Mouse (Mus musculus) intestine, embryonic 16.5 days (tissue): ENCODE data around the gene Tk1. TPM values are rescaled to one million over a fixed set of nuclear protein-coding genes. Genes with fewer than 3 reads are reported as not detected.

Source experiments
- ATAC-seq: fragments of 200-750 bp; cut with Nextera tagmentation; 2 replicates; pipeline ENCODE4 v1.8.0; 2017; ENCODE audit warnings: moderate TSS enrichment, moderate library complexity
- H3K27ac ChIP-seq: fragments of 300-500 bp; sonication (generic); 2 replicates; pipeline ENCODE4 v1.5.1; 2014; ENCODE audit warnings: mild to moderate bottlenecking, low read length
- H3K27me3 ChIP-seq: fragments of 300-500 bp; sonication (generic); replicated peaks from 2 replicates; pipeline ENCODE4 v1.6.1; 2014; ENCODE audit warnings: low read length, control low read depth, mixed read lengths; ENCODE audit not compliant: control insufficient read depth, insufficient read depth
- H3K36me3 ChIP-seq: fragments of 300-500 bp; sonication (generic); 2 replicates; pipeline ENCODE4 v1.6.1; 2014; ENCODE audit warnings: low read length, control low read depth; ENCODE audit not compliant: control insufficient read depth, insufficient read depth
- H3K4me1 ChIP-seq: fragments of 300-500 bp; sonication (generic); 2 replicates; pipeline ENCODE4 v1.6.1; 2014; ENCODE audit warnings: low read length, control low read depth, mixed read lengths; ENCODE audit not compliant: control insufficient read depth, insufficient read depth
- H3K4me2 ChIP-seq: fragments of 300-500 bp; sonication (generic); 2 replicates; pipeline ENCODE4 v1.6.1; 2014; ENCODE audit warnings: low read depth, low read length, control low read depth
- H3K4me3 ChIP-seq: fragments of 300-500 bp; sonication (generic); 2 replicates; pipeline ENCODE4 v1.5.1; 2014; ENCODE audit warnings: mild to moderate bottlenecking, low read length
- H3K9ac ChIP-seq: fragments of 300-500 bp; sonication (generic); 2 replicates; pipeline ENCODE4 v1.6.1; 2014; ENCODE audit warnings: low read depth, low read length
- H3K9me3 ChIP-seq: fragments of 300-500 bp; sonication (generic); 2 replicates; pipeline ENCODE4 v1.6.1; 2016; ENCODE audit warnings: low read length, control low read depth; ENCODE audit not compliant: control insufficient read depth
- WGBS: fragments of 180-500 bp; shearing (Covaris S2); extraction: QIAGEN DNeasy Blood & Tissue Kit; methylation state at CpG from one replicate; pipeline ENCODE4 v1.1.7; 2014; 5-methylcytosine and 5-hydroxymethylcytosine counted together
- polyA plus RNA-seq: library from polyadenylated mRNA; unstranded; fragments of >200 nt; fragmentation: Nextera tagmentation; extraction: Ambion mirVana; gene quantifications from 2 replicates; pipeline ENCODE4 v1.2.1, GENCODE M21; 2015

The Tk1 gene
- polyA plus RNA-seq, 1 experiment from 2014 or later = 147 TPM

DNA sequence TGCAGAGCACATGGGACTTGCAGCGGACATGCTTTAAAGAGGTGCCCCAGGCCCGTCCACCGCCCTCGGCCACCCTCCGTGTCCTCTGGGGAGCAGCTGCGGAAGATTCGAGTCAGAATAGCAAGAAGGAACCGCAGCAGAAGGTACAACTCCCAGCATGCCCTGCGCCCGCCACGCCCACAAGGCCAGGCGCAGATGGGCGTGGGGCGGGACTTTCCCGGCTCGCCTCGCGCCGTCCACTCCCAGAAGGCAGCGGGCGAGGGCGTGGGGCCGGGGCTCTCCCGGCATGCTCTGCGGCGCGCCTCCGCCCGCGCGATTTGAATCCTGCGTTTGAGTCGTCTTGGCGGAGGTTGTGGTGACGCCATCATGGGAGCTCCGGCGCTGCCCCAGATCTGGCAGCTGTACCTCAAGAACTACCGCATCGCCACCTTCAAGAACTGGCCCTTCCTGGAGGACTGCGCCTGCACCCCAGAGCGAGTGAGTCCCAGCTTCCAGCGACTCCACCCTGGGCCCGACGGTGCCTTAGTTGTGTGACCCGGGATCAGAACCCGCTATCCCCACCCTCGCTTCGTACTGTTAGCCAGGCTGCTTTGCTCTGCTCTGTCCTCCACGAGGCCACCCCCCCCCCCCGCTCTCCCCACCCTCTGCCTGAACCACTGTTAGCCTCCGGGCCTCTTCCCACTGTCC, 23.2 kb upstream of the Tk1 start, which contains the start of gene Birc5:
Gene Birc5, plus strand, starts transcription at position 267 of the 687 bp plus-strand sequence.
- peak; percentile 87 for ATAC-seq
- H3K4me2 ChIP-seq = peak within 1 kb of the TSS; percentile 92
- under 1% methylated on average over 46 of the region's 51 CpGs for WGBS
- H3K9ac ChIP-seq = peak within 1 kb of the TSS; percentile 95
- H3K27me3 ChIP-seq = no peaks in the 10 kb centered on the region
- H3K4me3 ChIP-seq = peak within 1 kb of the TSS; percentile 76
- H3K27ac ChIP-seq = peak within 1 kb of the TSS; percentile 99
- H3K4me1 ChIP-seq = peaks cover 25% of the 10 kb centered on the region
- no peaks in the 10 kb centered on the region for H3K9me3 ChIP-seq
- H3K36me3 ChIP-seq = peaks cover 10% of the 10 kb centered on the region

DNA sequence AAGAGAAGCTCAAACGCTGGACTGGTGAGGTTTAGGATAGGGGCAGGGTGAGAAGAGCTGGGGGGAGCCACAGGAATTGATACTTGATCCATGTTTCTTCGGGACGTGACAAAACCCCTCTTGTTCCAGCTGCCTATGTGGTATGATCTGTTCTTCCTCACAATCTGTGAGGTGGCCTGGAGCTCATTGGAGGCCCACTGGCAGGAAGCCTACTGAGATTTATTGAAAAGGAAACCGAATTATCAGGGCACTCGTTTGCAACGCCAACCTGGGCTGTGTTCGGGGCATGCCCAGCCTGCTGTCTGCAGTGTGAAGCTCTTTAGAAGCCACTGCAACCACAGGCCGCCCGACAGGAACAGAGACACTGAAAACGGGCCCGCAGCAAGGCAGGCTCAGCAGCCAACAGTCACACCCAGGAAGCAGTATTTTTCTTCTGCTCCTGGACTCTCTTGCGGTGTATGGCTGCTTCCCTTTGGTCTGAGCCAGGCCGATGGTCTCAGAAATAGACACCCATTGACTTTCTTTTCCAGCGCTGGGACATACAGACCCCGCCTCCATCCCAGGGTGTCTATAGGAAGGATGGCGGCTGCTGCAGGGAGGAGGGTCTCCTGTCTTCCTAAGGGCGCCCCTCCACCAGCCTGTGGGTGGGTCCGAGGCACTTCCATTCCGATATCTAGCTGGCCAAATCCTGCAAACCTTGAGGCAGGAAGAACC, 22.5 kb upstream of the Tk1 start:
- Histone ChIP-seq H3K27ac (peak overlapping the region; percentile 99), H3K4me2 (peak overlapping the region; percentile 92), H3K27me3 (no peaks in the 10 kb centered on the region), H3K36me3 (peaks cover 8% of the 10 kb centered on the region), H3K9ac (peak overlapping the region; percentile 95), H3K4me3 (peak overlapping the region; percentile 76), H3K9me3 (no peaks in the 10 kb centered on the region), H3K4me1 (peaks cover 25% of the 10 kb centered on the region)
- WGBS = 5% methylated on average over 19 of the region's 19 CpGs
- peak; percentile 70 for ATAC-seq

DNA sequence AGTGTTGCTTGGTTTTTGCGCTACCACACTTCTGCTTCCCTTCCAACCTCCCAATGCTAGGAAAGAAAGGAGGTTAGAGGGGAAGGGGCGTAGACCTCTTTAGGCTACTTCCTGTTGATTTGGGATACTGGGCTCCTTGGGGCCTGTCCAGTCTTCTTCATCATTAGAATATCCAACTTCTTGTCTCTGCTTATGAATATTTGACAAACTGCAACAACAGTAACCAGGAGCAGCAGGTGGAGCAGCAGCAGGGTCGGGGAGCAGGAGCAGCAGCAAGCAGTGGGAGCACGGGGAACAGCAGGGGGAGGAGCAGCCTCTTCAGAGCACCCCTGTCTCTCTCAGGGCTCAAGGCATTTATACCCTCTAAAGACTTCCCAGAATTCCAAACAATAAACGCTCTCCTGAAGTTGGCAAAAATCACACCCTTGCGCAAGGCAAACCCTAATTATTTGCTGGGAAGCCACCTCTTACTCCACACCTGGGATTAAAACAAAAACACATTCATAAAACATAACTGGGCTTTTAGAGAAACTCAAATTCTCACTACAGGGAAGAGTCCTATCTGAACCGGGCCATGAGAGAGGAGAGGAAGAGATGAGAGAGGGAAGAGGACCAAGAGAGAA, 21.8 kb upstream of the Tk1 start:
- Histone ChIP-seq H3K4me3 (peak overlapping the region; percentile 76), H3K9me3 (no peaks in the 10 kb centered on the region), H3K36me3 (peaks cover 6% of the 10 kb centered on the region), H3K27ac (peak overlapping the region; percentile 99), H3K4me2 (peak overlapping the region; percentile 92), H3K4me1 (peaks cover 25% of the 10 kb centered on the region), H3K9ac (peak overlapping the region; percentile 95), H3K27me3 (no peaks in the 10 kb centered on the region)
- ATAC-seq = no peak
- 70% methylated on average over 7 of the region's 7 CpGs for WGBS

DNA sequence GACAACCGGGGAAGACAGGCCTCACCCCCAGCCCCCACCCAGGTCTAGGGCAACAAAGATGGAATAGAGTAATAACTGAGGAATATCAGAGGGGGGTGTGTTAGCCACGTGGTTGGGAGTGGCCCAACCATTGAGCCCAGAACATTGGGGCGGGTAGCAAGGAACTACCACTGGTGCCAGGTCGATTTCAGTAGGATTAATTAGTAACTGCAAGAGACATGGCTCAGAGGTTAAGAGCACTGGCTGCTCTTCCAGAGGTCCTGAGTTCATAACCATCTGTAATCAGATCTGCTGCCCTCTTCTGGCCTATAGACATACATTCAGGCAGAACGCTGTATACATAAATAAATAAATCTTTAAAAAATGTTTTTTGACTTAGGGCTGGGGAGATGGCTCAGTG, 20.7 kb upstream of the Tk1 start:
- H3K4me3 ChIP-seq = no peak overlapping the region
- no peaks in the 10 kb centered on the region for H3K27me3 ChIP-seq
- no peak overlapping the region for H3K4me2 ChIP-seq
- H3K9ac ChIP-seq = no peak overlapping the region
- 0 out of 2 replicates have a peak, but pooled peaks cover 1% of the 10 kb centered on the region for H3K36me3 ChIP-seq
- H3K4me1 ChIP-seq = peaks cover 25% of the 10 kb centered on the region
- peak; percentile 68 for ATAC-seq
- 43% methylated on average over 5 of the region's 5 CpGs for WGBS
- H3K27ac ChIP-seq = 0 out of 2 replicates have a peak overlapping the region, but pooled peaks have one; percentile 31
- no peaks in the 10 kb centered on the region for H3K9me3 ChIP-seq

DNA sequence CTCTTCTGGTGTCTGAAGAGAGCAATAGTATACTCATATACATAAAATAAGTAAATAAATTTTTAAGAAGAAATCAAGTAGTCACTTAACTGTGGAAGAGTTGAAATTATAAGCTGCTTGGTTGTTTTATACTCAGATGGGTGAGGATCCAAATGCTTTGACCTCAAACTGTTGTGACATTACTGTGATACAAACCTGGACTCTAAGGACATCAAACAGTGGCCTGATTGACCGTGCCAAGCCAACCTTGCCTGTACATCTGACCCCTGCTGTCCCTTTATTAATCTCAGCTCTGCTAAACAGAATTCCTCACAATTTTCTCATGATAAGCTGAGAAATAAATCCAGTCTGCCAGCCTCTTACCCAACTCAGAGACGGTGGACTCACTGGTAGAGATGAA, 19.8 kb upstream of the Tk1 start:
- whole genome bisulfite sequencing = 82% methylated on average over 2 of the region's 2 CpGs
- Histone ChIP-seq H3K27ac (no peak overlapping the region), H3K36me3 (no peaks in the 10 kb centered on the region)

DNA sequence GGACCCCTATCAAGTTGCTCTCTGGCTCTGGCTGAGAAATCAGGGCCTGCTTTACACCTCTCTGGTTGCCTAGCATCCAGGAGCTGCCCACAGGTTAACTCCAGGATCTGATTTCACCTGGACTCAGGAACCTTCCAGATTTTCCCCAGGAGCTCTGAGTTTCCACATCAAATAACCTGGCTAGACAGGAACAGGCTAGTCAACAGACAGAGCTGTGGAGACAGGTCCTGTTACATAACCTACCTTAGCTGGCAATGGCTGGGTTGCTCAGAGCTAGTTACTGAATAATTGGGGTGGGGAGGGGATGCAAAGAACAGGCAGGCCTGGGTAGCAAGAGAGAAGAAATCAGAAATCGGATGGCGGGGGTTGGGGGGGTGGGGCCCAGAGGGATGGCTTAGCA, 19.1 kb upstream of the Tk1 start:
- Histone ChIP-seq H3K4me3 (no peak overlapping the region), H3K4me2 (no peak overlapping the region), H3K27me3 (no peaks in the 10 kb centered on the region), H3K27ac (no peak overlapping the region), H3K4me1 (peaks cover 16% of the 10 kb centered on the region), H3K36me3 (no peaks in the 10 kb centered on the region), H3K9ac (0 out of 2 replicates have a peak overlapping the region, but pooled peaks have one; percentile 19), H3K9me3 (no peaks in the 10 kb centered on the region)
- no peak for ATAC-seq
- 58% methylated on average over 2 of the region's 2 CpGs for WGBS

More for the DNA sequence above, 19.8 kb upstream of the Tk1 start:
- H3K9me3 ChIP-seq = no peaks in the 10 kb centered on the region
- no peak overlapping the region for H3K4me3 ChIP-seq
- H3K9ac ChIP-seq = no peak overlapping the region
- ATAC-seq = no peak
- no peaks in the 10 kb centered on the region for H3K27me3 ChIP-seq
- no peak overlapping the region for H3K4me2 ChIP-seq
- peaks cover 20% of the 10 kb centered on the region for H3K4me1 ChIP-seq

DNA sequence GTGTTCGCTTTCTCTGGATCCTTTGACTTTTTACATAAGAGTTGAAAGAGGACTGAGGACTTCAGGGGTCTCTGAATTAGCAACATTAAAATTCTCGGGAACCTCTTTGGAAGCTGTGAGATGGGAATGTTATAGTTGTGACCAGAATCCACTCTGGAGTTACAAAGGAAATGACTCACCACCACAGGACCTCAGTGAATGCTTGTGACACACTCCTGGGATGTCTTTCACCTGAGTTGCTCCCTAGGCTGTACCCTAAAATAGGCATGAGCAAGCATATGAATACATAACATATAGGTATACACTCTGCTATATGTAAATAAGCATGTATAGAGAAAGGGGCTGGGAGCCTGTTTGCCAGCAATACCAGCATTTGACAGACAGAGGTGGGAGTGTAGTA, 17.5 kb upstream of the Tk1 start:
- Histone ChIP-seq H3K27me3 (no peaks in the 10 kb centered on the region), H3K4me2 (no peak overlapping the region), H3K4me1 (peaks cover 16% of the 10 kb centered on the region), H3K36me3 (no peaks in the 10 kb centered on the region), H3K27ac (no peak overlapping the region), H3K9me3 (no peaks in the 10 kb centered on the region), H3K4me3 (no peak overlapping the region), H3K9ac (no peak overlapping the region)
- ATAC-seq = no peak
- WGBS = 92% methylated on average over 2 of the region's 2 CpGs

DNA sequence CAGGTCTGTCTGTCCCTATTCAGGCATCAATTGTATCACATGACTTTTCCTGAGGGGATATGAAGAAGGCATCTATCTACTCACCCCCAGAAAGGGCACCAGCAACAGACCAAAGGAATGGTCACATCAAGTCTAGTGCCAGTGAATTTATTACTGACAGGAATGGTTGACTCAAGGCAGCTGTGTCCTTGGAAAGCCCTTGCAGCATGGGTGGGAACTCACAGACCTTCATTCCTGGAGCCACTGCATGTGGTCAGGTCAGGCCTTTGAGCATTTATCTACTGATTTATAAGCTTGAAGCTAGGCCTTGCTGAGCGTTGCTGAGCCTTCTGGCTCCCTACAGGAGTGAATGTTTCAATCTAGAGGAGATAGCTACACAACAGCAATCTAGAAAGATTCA, 15.0 kb upstream of the Tk1 start:
- no peak overlapping the region for H3K9ac ChIP-seq
- no peaks in the 10 kb centered on the region for H3K36me3 ChIP-seq
- no peaks in the 10 kb centered on the region for H3K9me3 ChIP-seq
- WGBS = 31% methylated on average over 1 of the region's 1 CpGs
- H3K27me3 ChIP-seq = no peaks in the 10 kb centered on the region
- H3K27ac ChIP-seq = no peak overlapping the region
- H3K4me1 ChIP-seq = peaks cover 12% of the 10 kb centered on the region
- H3K4me3 ChIP-seq = no peak overlapping the region
- ATAC-seq = no peak
- H3K4me2 ChIP-seq = no peak overlapping the region

DNA sequence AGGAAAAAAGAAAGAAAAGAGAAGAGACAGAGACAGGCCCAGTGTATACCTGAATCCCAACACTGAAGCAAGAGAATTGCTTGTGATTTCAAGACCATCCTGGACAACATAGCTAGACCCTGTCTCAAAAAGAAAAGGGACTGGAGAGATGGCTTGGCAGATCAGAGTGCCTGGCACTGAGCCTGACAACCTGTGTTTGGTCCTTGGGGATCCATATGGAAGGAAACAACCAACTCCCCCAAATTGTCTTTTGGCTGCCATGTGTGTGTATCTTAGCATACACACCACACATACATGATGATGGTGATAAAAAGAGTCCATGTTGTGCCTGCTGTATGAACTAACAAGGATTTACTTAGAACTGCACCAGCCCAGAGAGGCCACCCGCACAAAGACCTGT, 13.1 kb upstream of the Tk1 start:
- ATAC-seq = no peak; the same call in 1 of the 2 replicates
- H3K4me1 ChIP-seq = peaks cover 19% of the 10 kb centered on the region
- H3K9me3 ChIP-seq = no peaks in the 10 kb centered on the region
- peak overlapping the region; percentile 80 for H3K27ac ChIP-seq
- no peak overlapping the region for H3K4me3 ChIP-seq
- 78% methylated on average over 1 of the region's 1 CpGs for WGBS
- H3K4me2 ChIP-seq = no peak overlapping the region
- no peak overlapping the region for H3K9ac ChIP-seq
- no peaks in the 10 kb centered on the region for H3K27me3 ChIP-seq
- no peaks in the 10 kb centered on the region for H3K36me3 ChIP-seq
